Mouse (Mus musculus) neural tube, embryonic 15.5 days (tissue): ENCODE data around the gene Sec24c. TPM values are rescaled to one million over a fixed set of nuclear protein-coding genes. Genes with fewer than 3 reads are reported as not detected.
"Not testable (repeated sequence)": the region's sequence is repeated elsewhere in the genome, so short reads cannot be mapped to it uniquely, and the experiment has no call there.

ENCODE experiments used
- ATAC-seq: fragments of 200-750 bp; cut with Nextera tagmentation; 2 replicates; pipeline ENCODE4 v1.8.0; 2017; ENCODE audit warnings: mild to moderate bottlenecking, moderate TSS enrichment, moderate library complexity; ENCODE audit not compliant: low FRiP score
- H3K27ac ChIP-seq: fragments of 300-500 bp; sonication (generic); replicated peaks from 2 replicates; pipeline ENCODE4 v1.5.1; 2015; ENCODE audit warnings: mild to moderate bottlenecking, inconsistent platforms
- H3K27me3 ChIP-seq: fragments of 300-500 bp; sonication (generic); replicated peaks from 2 replicates; pipeline ENCODE4 v1.6.1; 2015; ENCODE audit warnings: inconsistent platforms
- H3K36me3 ChIP-seq: fragments of 300-500 bp; sonication (generic); 2 replicates; pipeline ENCODE4 v1.6.1; 2015; ENCODE audit warnings: inconsistent platforms
- H3K4me1 ChIP-seq: fragments of 300-500 bp; sonication (generic); 2 replicates; pipeline ENCODE4 v1.6.1; 2015; ENCODE audit warnings: inconsistent platforms
- H3K4me2 ChIP-seq: fragments of 300-500 bp; sonication (generic); 2 replicates; pipeline ENCODE4 v1.6.1; 2015; ENCODE audit warnings: inconsistent platforms, mild to moderate bottlenecking, moderate library complexity
- H3K4me3 ChIP-seq: fragments of 300-500 bp; sonication (generic); replicated peaks from 2 replicates; pipeline ENCODE4 v1.5.1; 2015; ENCODE audit warnings: mild to moderate bottlenecking, inconsistent platforms
- H3K9ac ChIP-seq: fragments of 300-500 bp; sonication (generic); replicated peaks from 2 replicates; pipeline ENCODE4 v1.6.1; 2015; ENCODE audit warnings: mild to moderate bottlenecking, inconsistent platforms
- H3K9me3 ChIP-seq: fragments of 300-500 bp; sonication (generic); replicated peaks from 2 replicates; pipeline ENCODE4 v1.6.1; 2016; ENCODE audit warnings: inconsistent platforms
- WGBS: fragments of 180-500 bp; shearing (Covaris S2); methylation state at CpG from one replicate; pipeline ENCODE4 v1.1.7; 2015; ENCODE audit warnings: mixed read lengths; 5-methylcytosine and 5-hydroxymethylcytosine counted together
- polyA plus RNA-seq: library from polyadenylated mRNA; unstranded; fragments of >200 nt; fragmentation: Nextera tagmentation; extraction: Ambion mirVana; gene quantifications from 2 replicates; pipeline ENCODE4 v1.2.1, GENCODE M21; 2015

The Sec24c gene
- 84.3 and 87.4 TPM in 2 replicates for polyA plus RNA-seq

GRCm38 (mm10) chr14:20674064-20674833, at the start of gene Sec24c:
TSS of gene Sec24c (plus strand) at chr14:20674308.
- Histone ChIP-seq H3K4me2 (peak within 1 kb of the TSS; percentile 87), H3K4me3 (peak within 1 kb of the TSS; percentile 91), H3K9ac (peak within 1 kb of the TSS; percentile 93), H3K4me1 (peaks cover 28% of the 10 kb centered on the region), H3K9me3 (no peaks in the 10 kb centered on the region), H3K27ac (peak within 1 kb of the TSS; percentile 91), H3K36me3 (peaks cover 34% of the 10 kb centered on the region), H3K27me3 (peaks cover 11% of the 10 kb centered on the region)
- 0% methylated on average over 43 of the region's 43 CpGs for WGBS
- ATAC-seq, result peak; percentile 97

DNA sequence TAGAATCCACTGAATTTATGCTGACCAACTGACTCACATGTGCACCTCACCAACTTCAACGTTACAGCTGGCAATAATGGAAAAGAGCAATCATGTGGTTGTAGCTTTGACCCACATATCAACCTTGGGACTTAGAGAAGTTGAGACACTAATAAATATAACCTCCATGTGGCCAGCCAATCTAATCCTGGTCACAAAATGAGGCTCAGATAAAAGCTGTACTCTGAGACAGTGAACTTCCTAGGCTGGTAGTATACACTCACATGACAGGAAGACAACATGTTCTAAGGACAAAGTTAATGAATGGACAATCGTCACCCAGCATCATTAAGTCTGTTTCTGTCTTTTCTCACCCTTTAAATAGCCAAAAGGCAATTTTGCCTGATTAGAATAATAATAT, 47.7 kb upstream of the Sec24c start:
- Histone ChIP-seq H3K4me1 (no peaks in the 10 kb centered on the region), H3K36me3 (no peaks in the 10 kb centered on the region), H3K4me2 (no peak overlapping the region)

DNA sequence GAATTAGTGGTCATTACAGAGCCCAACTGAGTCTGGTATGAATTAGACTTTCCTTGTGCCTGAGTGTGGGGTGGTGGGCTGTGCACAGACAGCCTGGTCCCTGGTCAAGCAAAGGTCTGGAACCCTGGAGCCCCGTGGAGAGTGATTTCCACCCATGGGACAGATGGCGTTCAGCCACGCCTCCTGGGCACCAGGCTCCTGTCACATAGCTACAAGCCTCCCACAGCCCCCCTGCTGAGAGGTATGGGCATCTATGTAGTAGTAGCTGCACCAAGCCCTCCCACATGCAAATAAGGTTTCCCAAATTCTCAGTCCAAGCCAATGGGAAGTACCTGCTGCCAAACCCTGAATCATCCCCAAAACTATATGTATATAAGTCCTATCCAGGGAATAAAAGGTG, 47.1 kb upstream of the Sec24c start:
- Histone ChIP-seq H3K27me3 (no peaks in the 10 kb centered on the region), H3K9me3 (no peaks in the 10 kb centered on the region), H3K9ac (no peak overlapping the region), H3K27ac (no peak overlapping the region), H3K4me2 (no peak overlapping the region), H3K4me3 (no peak overlapping the region), H3K4me1 (no peaks in the 10 kb centered on the region), H3K36me3 (no peaks in the 10 kb centered on the region)
- WGBS, result 77% methylated on average over 3 of the region's 3 CpGs
- ATAC-seq, result no peak

More for the DNA sequence above, 47.7 kb upstream of the Sec24c start:
- Histone ChIP-seq H3K9ac (no peak overlapping the region), H3K27me3 (no peaks in the 10 kb centered on the region), H3K9me3 (no peaks in the 10 kb centered on the region), H3K4me3 (no peak overlapping the region), H3K27ac (no peak overlapping the region)
- 77% methylated on average over 2 of the region's 2 CpGs for WGBS
- no peak for ATAC-seq

- H3K9ac ChIP-seq, result no peak overlapping the region
- no peaks in the 10 kb centered on the region for H3K9me3 ChIP-seq
- H3K36me3 ChIP-seq, result no peaks in the 10 kb centered on the region
- WGBS, result 77% methylated on average over 4 of the region's 4 CpGs
- H3K27me3 ChIP-seq, result no peaks in the 10 kb centered on the region
- ATAC-seq, result no peak
- H3K4me3 ChIP-seq, result no peak overlapping the region
- H3K4me1 ChIP-seq, result no peaks in the 10 kb centered on the region
- H3K27ac ChIP-seq, result no peak overlapping the region
- no peak overlapping the region for H3K4me2 ChIP-seq
Observed at GRCm38 (mm10) chr14:20631253-20631652, 42.9 kb upstream of the Sec24c start.

- H3K4me1 ChIP-seq, result peaks cover 9% of the 10 kb centered on the region
- WGBS, result 82% methylated on average over 2 of the region's 2 CpGs
- no peak overlapping the region for H3K9ac ChIP-seq
- no peak overlapping the region for H3K4me3 ChIP-seq
- no peak for ATAC-seq
- H3K4me2 ChIP-seq, result no peak overlapping the region
- no peak overlapping the region for H3K27ac ChIP-seq
- no peaks in the 10 kb centered on the region for H3K36me3 ChIP-seq
- no peaks in the 10 kb centered on the region for H3K9me3 ChIP-seq
- no peaks in the 10 kb centered on the region for H3K27me3 ChIP-seq
Observed at GRCm38 (mm10) chr14:20635546-20635945, 38.6 kb upstream of the Sec24c start.

- not testable (repeated sequence) for H3K27ac ChIP-seq, H3K9me3 ChIP-seq, H3K9ac ChIP-seq, H3K36me3 ChIP-seq, H3K4me3 ChIP-seq, ATAC-seq, H3K27me3 ChIP-seq, H3K4me2 ChIP-seq
- 97% methylated on average over 3 of the region's 3 CpGs for WGBS
- H3K4me1 ChIP-seq, result peaks cover 14% of the 10 kb centered on the region
Observed at GRCm38 (mm10) chr14:20636968-20637367, 37.1 kb upstream of the Sec24c start.

DNA sequence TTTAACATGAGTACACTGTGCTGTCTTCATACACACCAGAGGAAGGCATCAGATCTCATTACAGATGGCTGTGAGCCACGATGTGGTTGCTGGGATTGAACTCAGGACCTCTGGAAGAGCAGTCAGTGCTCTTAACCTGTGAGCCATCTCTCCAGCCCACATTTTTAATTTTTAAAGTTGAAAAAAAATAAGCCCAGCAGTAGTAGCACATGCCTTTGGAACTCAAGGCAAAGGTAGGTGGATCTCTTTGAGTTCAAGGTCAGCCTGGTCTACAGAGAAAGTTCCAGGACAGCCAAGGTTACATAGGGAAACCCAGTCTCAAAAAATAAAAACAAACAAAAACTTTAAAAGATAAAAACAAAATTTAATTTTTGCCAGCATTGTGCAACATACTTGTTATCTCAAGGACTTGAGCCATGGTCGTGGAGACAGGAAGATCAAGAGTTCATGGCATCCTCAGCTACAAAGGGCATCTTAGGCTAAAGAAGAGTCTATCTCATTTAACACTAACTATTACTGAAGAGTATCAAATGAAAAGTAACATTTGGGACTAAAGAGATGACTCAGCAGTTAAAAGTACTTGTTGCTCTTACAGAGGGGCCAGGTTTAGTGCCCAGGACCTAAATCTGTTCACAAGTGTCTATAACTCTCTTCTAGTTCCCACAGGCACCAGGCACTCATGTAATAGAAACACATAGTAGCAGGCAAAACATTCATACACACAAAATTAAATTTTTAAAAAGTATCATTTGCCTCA, 36.1 kb upstream of the Sec24c start:
- no peaks in the 10 kb centered on the region for H3K9me3 ChIP-seq
- peaks cover 17% of the 10 kb centered on the region for H3K4me1 ChIP-seq
- 92% methylated on average over 2 of the region's 2 CpGs for WGBS
- no peak overlapping the region for H3K4me2 ChIP-seq
- H3K36me3 ChIP-seq, result no peaks in the 10 kb centered on the region
- no peak overlapping the region for H3K27ac ChIP-seq
- ATAC-seq, result no peak
- H3K9ac ChIP-seq, result no peak overlapping the region
- H3K4me3 ChIP-seq, result no peak overlapping the region
- no peaks in the 10 kb centered on the region for H3K27me3 ChIP-seq

DNA sequence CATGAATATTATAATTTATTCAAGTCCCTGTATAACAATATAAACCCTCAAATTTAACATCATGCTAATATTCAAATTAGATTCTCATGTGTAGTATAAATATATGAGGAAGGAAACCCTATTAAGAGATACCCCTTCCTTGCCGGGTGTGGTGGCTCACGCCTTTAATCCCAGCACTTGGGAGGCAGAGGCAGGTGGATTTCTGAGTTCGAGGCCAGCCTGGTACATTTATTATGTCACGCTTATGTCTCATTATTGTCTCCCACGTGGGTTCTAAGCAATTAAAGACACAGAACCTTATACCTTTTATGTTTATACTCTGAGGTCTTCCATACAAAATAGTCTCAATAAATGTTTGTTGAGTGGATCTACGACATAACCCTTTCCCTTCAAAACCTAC, 35.4 kb upstream of the Sec24c start:
- no peak overlapping the region for H3K4me2 ChIP-seq
- 84% methylated on average over 6 of the region's 6 CpGs for WGBS
- no peaks in the 10 kb centered on the region for H3K9me3 ChIP-seq
- no peak for ATAC-seq
- H3K4me1 ChIP-seq, result peaks cover 17% of the 10 kb centered on the region
- no peak overlapping the region for H3K9ac ChIP-seq
- no peaks in the 10 kb centered on the region for H3K27me3 ChIP-seq
- no peak overlapping the region for H3K27ac ChIP-seq
- H3K4me3 ChIP-seq, result no peak overlapping the region
- no peaks in the 10 kb centered on the region for H3K36me3 ChIP-seq

- WGBS, result under 1% methylated on average over 16 of the region's 16 CpGs
- Histone ChIP-seq H3K4me1 (peaks cover 17% of the 10 kb centered on the region), H3K27me3 (no peaks in the 10 kb centered on the region), H3K27ac (peak overlapping the region; percentile 95), H3K9ac (peak overlapping the region; percentile 78), H3K36me3 (no peaks in the 10 kb centered on the region), H3K4me2 (peak overlapping the region; percentile 88), H3K4me3 (peak overlapping the region; percentile 73), H3K9me3 (no peaks in the 10 kb centered on the region)
- ATAC-seq, result peak; percentile 65
Observed at GRCm38 (mm10) chr14:20639918-20640619, 34.0 kb upstream of the Sec24c start.

GRCm38 (mm10) chr14:20640644-20641437, 33.3 kb upstream of the Sec24c start, which contains the start of gene Usp54:
TSS of gene Usp54 (minus strand) at chr14:20641063.
- Histone ChIP-seq H3K9me3 (no peaks in the 10 kb centered on the region), H3K4me3 (peak within 1 kb of the TSS; percentile 73), H3K27ac (peak within 1 kb of the TSS; percentile 95), H3K27me3 (no peaks in the 10 kb centered on the region), H3K9ac (peak within 1 kb of the TSS; percentile 78), H3K4me1 (peaks cover 17% of the 10 kb centered on the region), H3K4me2 (peak within 1 kb of the TSS; percentile 88), H3K36me3 (no peaks in the 10 kb centered on the region)
- WGBS, result under 1% methylated on average over 73 of the region's 73 CpGs
- peak; percentile 96 for ATAC-seq

DNA sequence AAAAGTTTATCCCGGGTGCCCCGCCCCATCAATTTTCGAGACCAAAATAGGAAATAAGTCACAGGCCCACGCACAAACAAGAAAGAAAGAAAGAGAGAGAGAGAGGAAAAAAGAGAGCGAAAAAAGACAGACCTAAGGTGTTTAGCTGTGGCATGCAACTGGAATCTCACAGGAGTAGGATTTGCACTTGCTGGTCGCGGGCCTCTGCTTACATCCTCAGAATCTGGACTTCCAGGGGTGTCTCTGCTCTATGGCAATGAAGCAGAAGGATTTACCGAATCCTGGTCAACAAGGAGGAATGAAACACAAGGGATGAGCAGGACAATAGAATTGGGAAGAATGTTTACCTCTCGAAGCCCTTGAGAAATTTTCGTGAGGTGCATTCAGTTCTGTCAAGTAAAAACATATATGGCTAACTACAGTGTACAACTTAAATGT, 32.7 kb upstream of the Sec24c start:
- WGBS, result 17% methylated on average over 10 of the region's 10 CpGs
- peak overlapping the region; percentile 88 for H3K4me2 ChIP-seq
- no peak for ATAC-seq

More for the DNA sequence above, 32.7 kb upstream of the Sec24c start:
- Histone ChIP-seq H3K27ac (peak overlapping the region; percentile 95), H3K36me3 (no peaks in the 10 kb centered on the region), H3K9me3 (no peaks in the 10 kb centered on the region), H3K27me3 (no peaks in the 10 kb centered on the region), H3K4me3 (peak overlapping the region; percentile 73), H3K9ac (peak overlapping the region; percentile 78), H3K4me1 (peaks cover 17% of the 10 kb centered on the region)
